Mouse (Mus musculus): ENCODE results near the gene Oxtr.

Oxtr gene

DNA sequence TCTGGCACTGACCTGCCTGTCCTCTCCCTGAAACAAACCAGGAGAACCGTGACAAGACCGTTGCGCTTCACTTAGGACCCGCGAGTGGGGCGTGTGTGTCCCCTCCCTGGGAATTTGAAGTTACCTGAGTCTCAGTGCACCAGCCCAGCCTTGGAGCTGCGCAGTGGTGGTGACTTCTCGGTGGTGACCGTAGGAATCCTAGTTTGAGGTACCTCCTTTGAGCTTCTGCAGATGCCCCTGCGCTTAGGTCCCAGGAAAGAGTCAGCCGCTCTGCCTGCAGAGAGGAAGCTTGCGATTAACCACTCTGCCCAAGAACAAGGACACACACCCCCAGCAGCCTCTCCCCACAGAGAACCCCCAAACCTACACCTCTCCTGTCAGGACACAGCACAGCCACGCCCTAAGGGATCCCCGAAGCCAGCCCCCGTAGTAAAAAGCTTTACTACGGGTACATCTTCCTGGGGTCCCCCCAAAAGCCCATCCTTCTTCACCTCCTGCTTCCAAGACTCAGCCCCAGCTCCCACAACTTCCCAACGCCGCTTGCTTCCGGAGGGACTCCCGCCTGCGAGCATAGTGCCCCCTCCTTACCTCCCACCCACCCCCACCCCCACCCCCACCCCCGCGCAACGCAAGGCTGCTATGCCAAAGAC is at the start of gene Oxtr:
TSS of gene Oxtr (minus strand) at position 34 of the 650 bp plus-strand sequence.
- DNase-seq (ENCODE audit: low spot score): no peak

DNA sequence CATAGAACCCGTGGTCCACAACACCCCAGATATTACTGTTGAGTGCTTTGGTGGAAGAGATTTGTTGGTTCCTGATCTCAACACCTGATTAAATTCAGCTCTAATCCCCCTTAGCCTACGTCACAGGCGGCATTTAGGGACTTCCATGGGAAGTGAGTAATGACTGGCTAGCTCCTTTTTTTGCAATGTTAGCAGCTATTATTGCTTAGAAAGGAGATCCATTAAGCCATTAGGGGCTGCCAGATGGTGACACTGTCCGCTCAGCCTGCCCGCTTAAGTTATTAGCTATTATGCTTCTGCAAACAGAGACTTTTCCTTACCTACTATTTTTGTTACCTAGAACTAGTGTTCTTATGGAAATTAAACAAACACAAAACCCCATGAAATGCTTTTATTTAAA is 35.7 kb upstream of the Oxtr start:
- no peak for DNase-seq (ENCODE audit: low spot score)

DNA sequence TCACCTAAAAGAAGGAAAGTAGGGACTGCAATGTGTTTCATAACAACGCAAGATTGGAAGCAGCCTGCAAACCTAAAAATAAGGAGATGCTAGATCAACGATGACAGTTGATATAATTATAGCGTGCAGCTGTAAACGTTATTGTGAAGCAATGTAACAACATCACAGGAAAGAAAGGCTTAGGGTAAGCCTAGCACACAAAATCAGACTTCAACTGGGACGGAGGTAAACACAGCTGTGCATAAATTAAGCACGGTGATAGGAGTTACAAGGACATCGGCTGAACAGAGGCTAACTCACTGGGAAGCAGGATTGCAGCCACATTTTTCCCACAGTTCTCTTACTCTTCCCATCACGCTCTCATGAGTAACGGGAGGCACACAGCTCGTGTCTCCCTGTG is 34.7 kb upstream of the Oxtr start:
- DNase-seq (ENCODE audit: low spot score): peak; percentile 19

DNA sequence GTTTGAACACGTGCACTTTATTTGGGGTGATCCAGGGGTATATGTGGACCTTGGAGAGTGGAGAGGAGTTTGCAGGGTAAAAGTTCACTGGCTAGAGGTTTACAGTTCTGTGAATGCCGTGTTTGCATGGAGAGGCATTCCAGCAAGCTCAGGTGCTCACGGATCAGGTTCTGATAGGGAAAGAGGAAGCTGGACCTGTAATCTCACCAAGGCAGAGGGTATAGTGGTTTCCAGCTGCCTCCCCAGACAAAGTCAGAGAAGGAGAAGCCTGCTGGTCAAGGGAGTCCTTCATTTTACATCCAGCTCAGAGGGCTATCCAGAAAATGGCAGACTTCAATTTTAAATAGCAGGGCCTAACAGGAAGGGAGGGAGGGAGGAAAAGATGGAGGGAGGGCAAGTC is 28.2 kb upstream of the Oxtr start:
- no peak for DNase-seq (ENCODE audit: low spot score)

DNA sequence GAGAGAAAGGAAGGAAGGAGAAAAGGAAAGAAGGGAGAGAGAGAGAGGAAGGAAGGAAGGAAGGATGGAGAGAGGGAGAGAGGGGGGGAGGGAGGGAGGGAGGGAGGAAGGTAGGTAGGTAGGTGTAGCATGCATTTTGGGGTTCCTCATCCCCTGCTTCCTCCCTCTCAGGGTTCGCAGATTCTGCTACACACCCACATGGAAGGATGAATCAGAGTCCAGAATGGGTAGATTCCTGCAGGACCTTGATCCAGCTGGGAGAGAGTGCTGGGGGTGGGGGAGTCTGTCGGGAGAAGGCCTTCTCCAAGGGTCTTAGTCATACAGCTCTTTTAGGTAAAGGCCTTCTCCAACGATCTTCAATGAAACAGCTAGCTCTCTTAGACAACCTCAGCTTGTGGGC is 27.8 kb upstream of the Oxtr start:
- no peak for DNase-seq (ENCODE audit: low spot score)

DNA sequence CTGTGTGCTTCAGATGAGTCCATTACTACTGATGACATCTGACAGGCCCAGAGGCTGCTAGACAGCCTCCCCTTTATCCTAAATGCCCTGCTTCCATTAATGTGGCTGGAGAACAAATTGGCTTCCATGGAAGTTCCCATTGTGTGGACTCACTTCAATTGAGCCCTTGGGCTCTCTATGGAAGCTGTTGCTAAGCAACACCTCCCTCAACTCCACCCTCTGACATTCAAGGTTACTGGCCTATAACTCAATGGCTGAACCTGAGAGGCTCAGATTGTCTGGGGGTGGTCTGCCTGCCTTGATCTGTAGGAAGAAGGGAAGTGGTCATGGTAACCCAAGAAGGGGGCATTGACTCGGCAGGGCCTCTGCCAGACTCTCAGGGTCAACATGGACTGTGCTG is 26.8 kb upstream of the Oxtr start:
- DNase-seq (ENCODE audit: low spot score): no peak

DNA sequence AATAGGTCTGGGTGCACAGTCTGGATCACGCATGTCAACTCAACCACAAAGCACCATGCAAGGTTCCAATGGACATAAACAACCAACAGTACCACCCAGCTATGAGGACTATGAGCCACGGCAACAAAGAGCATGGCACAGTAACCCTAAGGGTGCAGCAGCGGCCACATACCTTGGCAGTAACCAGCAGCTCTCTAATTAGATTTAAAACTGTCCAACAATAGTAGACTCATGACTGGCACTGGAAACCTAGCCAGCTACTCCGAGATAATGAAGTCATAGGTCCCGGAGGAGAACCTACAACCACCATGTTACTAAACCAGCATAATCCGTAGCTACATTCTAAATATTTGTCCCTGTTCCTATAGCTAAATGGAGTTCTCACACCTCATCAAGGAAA is 24.8 kb upstream of the Oxtr start:
- DNase-seq (ENCODE audit: low spot score): no peak

DNA sequence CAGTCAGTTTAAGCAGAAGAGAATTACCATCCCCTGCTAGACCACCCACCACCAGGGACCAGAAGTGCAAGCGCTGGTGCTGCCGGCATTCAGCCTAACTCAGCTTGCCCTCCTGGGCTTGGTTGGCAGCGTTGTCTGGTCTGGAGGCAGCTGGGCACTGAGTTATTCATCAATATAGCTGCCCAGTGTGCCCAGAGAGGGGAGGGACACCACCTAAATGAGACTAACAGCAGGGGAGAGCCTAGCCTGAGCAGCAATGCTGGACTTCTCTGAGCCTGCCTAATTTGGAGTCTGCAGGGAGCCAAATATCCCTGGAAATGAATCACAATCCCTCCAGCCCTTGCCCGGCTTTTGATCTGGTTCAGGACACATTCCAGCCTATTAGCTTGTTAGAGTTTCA is 20.6 kb upstream of the Oxtr start:
- no peak for DNase-seq (ENCODE audit: low spot score)

DNA sequence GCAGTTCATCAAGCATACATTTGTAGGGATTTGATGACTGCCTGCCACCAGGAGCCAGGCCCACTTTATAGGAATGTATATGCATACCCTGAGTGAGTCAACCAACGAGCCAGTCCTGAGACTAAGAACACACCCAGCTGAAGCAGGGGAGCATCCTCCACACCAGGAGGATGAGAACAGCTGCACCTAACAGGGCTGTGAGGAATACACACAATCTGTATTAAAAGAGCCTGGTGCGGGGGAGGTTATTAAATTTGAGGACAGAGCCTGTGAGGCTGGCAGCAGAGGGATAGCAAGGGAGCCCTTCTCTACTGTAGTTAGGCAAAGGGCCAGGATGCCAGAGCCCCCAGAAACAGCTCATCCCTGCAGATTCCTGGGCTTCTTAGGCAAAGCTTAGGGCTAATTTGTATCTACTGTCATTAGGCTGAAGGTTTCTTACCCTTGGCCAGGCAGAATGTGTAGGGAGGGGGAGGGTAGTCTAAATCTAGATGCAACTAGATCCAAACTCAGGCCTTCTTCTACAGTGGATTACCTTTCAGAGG is 19.9 kb upstream of the Oxtr start:
- DNase-seq (ENCODE audit: low spot score): no peak

DNA sequence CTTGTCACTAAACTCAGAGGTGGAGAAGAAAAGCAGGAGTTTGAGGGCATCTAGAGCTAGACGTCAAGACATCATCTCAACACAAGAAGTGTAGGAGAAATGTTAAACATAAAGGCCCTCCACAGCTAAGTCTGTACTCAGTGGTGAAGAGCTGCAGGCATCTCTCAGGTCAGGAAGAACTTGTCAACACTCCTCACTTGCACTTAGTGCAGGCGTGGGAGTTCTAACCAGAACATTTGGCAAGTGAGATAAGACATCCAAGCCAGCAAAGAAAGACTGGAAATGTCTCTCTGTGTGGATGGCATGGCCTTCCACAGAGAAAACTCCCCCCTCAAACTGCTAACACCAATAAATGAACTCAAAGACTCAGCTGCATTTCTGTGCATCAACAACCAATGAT is 17.9 kb upstream of the Oxtr start:
- DNase-seq (ENCODE audit: low spot score): no peak

DNA sequence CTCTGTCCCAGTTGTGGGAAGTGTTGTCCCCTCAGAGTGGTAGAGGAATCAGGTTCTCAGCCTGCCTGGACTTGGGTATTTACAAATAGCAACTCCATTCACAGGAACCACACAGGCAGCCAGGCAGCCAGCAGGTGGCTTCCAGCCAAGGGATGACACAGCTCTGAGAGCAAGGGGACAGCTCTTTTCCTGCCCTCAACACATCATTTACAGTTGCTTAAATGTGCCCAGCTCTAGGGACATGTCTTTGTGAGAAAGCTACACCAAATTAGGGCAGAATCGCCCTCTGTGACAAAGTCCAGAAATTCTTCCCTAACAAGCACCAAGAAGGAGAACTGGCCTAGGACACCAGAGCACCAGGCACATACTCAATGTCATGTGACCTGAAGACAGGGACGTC is 11.4 kb upstream of the Oxtr start:
- no peak for DNase-seq (ENCODE audit: low spot score)

DNA sequence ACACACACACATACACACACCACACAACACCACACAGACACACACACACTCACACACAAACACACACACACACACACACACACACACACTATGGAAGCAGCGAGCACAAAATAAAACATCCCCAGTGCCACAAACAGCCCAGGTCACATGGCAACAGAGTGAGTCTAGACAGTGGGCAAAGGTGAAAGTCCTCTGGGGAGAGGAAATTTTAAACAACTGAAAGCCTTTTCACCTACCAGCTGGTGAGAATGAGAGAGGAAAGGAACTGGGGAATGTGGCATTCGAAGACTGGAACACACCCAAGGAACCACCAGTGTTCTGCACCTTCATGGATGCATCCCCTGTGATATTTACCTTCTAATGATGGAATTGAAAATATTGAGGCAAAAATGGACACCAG is 9.7 kb upstream of the Oxtr start:
- DNase-seq (ENCODE audit: low spot score): no peak

DNA sequence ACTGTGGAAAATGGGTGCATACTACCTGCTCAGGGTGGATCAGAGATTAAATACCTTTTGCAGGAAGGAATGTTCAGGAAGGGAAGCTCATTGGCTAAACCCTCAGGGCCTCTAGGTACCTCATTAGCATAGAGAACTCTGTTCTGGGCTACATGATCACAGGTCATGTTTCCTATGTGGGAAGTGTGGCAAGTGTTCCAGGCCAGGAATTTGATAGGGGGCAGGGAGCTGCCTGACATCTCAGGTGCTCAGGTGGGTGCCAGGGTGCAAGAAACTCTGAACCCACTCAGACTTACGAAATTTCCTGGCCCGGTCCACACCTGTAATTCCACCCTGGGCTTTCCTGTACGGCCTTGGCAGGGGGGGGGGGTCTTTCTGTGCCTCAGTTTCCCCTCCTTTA is 9.0 kb upstream of the Oxtr start:
- no peak for DNase-seq (ENCODE audit: low spot score)

DNA sequence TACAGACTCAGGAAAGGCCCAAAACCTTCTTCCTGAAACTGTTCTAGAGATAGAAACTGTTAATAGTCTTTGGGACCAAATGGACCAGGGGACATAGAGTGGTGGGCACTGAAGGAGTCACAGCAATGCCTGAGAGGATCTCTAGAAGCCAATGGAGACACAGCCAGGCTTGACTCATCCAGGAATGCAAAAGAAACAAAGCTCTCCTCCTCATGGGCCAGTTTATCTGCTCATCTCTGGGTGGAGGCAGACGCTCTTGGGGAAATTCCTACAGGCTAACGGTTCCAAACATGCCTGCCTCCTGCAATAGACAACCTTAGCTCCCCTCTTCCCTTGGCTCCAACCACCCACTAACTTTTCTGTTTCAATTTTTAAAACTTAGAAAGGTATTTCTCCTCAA is 7.7 kb upstream of the Oxtr start:
- DNase-seq (ENCODE audit: low spot score): no peak

DNA sequence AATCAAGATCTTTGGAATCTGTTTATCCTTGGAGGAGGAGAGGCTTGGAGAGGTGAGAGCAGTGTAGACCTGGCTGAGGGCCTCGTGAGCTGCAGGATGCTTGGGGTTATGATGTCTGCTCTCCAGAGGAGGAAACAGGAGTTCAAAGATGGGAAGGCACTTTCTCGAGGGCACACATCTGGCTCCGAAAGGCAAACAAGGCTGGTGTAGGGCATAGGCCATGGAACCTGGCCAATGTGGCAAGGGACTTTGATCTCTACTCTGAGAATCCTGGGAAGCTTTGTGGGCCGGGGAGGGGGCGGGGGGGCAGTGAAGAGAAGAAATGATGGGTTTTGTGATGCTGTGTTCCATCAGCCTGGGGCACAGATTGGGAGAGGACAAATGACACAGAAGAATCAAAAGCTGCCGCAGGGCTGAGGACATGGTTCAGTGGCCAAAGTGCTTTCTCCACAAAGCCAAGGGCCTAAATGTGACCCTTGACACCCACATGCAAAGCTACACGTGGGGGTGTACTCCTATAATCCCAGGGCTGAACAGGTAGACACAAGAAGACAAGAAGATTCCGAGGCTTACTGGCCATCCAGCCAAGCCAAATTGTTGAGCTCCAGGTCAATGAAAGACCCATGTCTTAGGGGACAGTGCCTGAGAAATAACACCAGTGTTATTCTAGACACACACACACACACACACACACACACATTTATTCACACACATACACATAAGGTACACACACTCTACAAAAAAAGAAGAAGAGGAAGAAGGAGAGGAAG is 6.7 kb upstream of the Oxtr start:
- no peak for DNase-seq (ENCODE audit: low spot score)

DNA sequence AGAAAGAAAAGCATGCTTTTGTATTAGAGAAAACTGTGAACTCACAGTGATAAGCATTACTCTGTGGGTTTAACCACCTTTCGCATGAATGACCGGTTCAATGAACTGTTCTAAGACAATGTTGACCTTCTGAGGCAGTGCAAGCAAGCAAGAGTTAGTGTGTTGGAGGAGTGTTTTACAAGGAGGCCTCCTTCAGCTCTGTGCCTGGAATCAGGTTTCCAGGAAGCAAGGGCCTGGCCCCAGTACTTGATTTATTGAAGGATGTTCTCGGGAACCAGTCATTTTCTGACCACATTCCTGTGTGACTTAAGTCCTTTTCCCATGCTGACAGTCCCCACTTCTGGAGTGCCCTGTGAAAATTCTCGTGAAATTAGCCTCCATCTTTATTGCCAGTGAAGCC is 5.5 kb upstream of the Oxtr start:
- no peak for DNase-seq (ENCODE audit: low spot score)

DNA sequence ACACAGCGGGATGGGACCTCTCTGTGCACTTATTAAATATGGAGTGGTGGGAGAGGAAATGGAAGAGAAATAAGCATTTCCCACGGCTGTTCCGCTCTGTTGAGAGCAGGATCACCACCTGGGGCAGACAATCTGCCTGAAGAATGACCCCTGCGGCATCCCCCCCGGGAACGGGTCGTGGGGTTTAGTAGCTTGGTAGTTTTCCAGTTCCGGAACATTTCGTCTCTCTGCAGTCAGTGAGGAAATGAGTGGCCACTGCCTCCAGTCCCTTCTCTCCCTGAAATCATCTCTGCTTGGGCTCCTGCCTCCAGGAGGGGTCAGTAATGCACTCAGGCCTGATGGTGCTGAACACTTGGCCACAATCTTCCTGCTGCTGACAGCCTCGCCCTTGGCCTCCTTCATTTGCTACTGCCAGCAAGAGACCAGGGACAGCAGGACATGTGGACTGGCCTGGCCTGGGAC is 4.9 kb upstream of the Oxtr start:
- no peak for DNase-seq (ENCODE audit: low spot score)

DNA sequence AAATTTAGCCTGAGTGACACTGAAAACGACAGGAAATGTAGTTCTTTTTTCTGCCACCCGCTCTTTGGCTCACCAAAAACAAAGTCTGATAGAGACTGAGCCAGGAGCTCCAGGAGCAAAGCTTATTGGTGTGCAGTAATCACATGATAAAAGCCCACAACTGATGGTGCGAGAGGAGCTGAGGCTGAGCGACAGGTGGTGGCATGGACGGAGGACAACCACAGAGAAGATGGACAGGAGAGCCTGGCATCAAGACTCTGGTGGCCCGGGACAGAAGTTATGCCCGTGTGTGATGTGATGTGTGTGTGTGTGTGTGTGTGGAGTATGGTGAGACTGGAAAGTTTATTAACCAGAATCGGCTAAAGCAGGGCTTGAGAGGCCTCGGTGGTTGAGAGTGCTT is 3.6 kb upstream of the Oxtr start:
- no peak for DNase-seq (ENCODE audit: low spot score)

DNA sequence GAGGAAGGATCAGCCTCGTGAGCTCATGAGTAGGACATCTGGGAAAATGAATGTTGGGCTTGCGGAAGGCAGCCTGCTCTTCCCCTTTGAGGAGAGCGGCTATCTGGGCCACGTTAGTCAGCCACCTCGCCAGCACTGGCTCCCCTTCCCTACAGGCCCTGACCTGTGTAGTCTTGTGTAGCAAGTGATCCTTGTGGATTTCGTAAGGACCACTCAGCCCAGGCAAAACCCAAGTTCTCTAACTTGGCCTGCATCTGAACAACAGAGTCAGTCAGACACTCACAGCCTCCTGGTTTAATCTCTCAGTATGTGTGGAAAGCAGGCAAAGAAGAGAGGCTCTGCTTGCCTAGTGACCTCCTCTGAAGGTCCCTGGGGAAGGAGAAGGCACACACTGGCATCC is 2.9 kb upstream of the Oxtr start:
- no peak for DNase-seq (ENCODE audit: low spot score)

DNA sequence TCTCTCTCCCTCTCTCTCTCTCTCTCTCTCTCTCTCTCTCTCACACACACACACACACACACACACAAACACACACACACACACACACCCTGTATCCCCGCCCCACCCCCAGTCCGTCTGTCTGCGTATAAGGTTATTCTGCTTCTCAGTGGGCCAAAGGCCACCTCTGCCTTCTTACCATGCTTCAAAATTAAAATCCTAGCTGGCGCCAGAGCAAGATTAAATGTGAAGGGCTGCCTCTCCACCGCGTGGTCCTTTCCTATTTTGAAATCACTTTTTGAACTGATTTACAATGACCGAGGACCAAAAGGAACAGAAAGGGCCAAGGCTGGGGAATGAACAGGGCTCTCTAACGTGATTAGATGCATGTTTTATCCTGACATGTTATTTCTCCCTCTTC is 1.8 kb upstream of the Oxtr start:
- DNase-seq (ENCODE audit: low spot score): no peak

DNA sequence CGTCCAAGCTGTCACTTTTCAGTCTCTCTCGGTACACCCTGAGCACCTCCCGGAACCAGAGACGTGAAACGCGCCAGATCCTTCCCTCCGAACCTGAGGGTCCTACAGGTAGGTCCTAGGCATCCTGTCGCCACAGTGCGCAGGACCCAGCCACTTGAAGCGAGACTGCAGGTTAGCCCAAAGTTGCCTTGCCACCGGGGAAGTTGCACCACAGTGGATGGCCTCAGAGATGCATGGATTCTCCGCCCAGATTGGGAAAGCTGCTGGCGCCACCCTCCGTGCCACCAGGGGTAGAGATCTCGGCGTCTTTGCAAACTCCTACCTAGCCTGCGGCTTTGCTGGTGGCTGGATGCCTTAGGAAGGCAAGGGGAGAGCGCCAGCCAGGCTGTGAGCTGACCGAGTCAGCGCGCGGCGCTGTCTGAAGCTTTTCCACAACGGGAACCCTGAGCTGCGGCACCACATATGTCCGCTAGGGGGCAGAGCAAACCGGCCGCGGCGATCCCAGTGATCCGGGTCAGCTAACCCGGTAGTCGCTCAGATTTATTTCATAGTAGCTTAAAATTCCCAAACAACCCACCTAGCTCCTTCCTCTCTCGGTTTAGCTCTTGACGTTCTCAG is 991 bp upstream of the Oxtr start:
- DNase-seq (ENCODE audit: low spot score): peak; percentile 45

DNA sequence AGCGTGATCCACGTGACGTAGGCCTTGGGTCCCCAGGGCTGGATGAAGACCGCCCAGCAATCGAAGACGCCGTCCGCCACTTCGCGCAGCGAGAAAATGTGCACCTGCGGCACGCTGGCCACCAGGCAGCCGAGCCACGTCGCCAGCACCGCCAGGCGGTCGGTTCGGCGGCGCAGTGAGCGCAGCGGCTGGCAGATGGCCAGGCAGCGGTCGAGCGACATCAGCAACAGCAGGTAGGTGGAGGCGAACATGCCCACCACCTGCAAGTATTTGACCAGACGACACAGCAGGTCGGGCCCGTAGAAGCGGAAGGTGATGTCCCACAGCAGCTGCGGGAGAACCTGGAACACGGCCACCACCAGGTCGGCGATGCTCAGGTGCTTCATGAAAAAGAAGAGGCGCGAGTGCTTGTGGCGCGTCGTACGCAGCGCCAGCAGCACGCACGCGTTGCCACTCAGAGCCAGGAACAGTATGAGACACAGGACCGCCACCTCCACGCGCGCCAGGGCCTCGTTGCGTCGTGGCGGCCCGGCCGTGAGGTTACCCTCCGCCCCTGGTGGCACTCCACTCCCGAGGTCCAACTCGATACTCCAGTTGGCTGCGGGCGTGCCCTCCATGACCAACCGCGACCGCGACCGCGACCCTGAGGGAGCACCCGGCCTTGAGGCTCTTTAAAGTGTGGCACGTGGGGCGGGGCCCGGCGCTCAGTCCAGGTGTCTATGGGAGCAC is 398 bp downstream of the Oxtr start:
- no peak for DNase-seq (ENCODE audit: low spot score)

DNA sequence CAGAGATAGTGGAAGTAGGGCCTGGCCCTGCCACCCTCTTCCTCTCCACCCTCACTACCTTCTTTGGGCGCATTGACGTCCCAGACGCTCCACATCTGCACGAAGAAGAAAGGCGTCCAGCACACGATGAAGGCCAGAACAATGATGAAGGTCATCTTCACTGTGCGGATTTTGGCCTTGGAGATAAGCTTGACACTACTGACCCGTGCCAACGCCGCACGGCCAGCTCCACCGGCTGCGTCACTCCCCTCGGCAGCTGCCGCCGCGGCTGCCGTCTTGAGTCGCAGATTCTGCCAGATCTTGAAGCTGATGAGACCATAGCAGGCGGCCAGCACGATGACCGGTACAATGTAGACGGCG is 942 bp downstream of the Oxtr start:
- no peak for DNase-seq (ENCODE audit: low spot score)
